Mouse (Mus musculus) heart, postnatal 4 days (tissue): ENCODE results near the gene Gm45261. TPM values are rescaled to one million over a fixed set of nuclear protein-coding genes. Genes with fewer than 3 reads are reported as not detected.

Source experiments
- DNase-seq: peaks from one replicate; pipeline ENCODE4 v3.0.0; 2021
- total RNA-seq, 2 experiments: library from RNA; stranded (reverse); gene quantifications; 2 replicates each; pipeline ENCODE4 v1.2.3; 2021

Gm45261 gene
- total RNA-seq, 2 experiments from 2014 or later, result not detected

DNA sequence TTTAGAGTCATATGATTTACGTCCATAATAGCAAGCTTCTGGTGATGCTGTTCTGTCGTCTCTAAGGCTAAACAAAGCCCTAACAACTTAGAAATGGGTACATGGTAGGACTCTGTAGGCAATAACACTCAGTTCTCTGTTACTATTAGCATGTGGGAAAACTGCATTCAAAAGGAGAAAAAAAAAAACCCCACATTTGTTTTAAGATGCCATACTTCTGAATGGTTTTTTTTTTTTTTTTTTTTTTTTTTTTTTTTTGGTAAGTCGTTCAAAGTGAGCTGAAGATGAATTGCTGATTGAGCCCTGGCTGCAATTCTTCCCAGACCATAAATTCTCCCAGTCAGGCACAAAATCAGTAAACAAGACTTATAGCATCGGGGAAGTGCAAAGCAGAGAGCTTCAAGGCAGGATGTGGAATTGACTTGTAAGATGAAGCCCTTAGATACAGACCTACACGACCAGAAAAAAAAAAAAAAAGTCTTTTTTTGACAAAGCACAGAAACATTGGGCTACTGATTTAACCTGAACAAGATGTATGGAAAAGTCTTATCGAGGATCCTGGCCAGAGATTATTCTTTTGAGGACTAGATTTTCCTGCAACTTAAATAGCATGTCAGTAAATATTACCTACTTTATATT is 51.7 kb downstream of the Gm45261 start:
- DNase-seq, result no peak

DNA sequence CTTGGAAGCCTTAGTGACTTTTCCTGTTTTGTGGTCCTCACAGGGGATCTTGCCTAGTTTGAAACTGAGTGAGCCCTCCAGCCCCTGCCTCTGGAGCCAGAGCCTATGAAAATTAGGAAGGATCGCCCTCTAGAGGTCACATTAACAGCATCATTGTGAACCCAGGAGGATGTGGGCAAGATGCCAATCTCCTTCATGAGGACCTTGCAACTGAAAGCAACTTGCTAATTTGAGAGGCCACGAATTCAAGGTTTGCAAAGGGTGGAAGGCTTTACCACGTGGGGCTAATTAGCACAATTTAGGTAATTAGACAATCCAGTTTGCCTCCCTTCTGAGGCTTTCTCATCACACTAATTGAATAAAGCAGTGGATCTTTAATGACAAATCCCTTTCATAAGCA is 52.7 kb downstream of the Gm45261 start:
- DNase-seq, result peak; percentile 76

GRCm38 (mm10) chr1:80404196-80404595 is 57.1 kb downstream of the Gm45261 start:
- DNase-seq, result no peak

GRCm38 (mm10) chr1:80403366-80403893 is 57.8 kb downstream of the Gm45261 start:
- DNase-seq, result no peak

- DNase-seq, result no peak
Measured at GRCm38 (mm10) chr1:80401961-80402360, 59.3 kb downstream of the Gm45261 start.

Other genes with a start within 250 kb of the Gm45261 start
- 1 to 10 TPM; 5.8 to 6.6 TPM for gene Fam124b, start 243.0 kb downstream of the Gm45261 start, total RNA-seq
- gene Cul3, start 121.0 kb downstream of the Gm45261 start, total RNA-seq, result 100 to 1,000 TPM; 123 to 124 TPM